Mouse (Mus musculus): ENCODE measurements around the gene Galnt16. TPM values are rescaled to one million over a fixed set of nuclear protein-coding genes. Genes with fewer than 3 reads are reported as not detected.

The Galnt16 gene
- total and polyA plus RNA-seq, 3 experiments: 0.08 TPM; not detected in 2

DNA sequence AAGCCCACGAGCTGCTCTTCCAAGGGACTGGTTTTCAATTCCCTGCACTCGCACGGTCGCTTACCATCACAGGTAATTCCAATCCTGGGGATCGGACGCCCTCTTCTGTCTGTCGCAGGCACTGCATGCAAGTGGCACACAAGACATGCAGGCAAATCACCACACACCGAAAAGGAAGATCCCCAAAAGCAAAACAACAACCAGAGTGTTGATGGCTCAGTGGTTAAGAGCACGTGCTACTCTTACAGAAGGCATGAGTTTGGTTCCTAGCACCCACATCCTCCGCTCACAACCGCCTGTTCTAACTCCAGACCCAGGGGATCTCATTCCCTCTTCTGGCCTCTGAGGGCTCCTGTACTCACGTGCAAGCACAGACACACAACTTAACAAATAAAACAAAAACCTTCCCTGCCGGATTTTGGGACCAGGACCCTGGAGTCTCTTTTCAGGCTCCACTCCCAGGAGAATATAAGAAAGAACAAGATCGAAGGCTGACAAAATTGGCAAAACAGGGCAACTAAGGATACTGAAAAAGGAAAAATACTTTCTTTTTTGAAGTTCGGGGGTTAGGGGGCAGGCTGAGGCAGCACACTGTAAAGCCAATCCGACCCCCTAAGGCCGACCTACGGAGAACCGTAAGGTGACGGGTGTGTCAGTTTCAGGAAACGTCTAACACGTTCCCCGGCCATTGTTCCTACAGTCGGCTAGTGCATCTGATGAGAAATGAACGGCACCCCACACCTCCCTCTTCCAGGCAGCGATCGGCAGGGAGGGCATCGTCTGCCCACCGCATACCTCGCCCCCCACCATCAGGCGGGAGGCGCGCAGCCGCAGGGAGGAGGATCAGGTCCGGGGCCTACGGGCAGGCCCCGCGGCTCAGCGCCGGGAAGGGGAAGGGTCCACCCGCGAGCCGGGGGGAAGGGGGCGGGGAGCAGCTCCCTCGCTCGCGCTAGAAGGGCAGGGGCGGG is 124.9 kb downstream of the Galnt16 start (continued):
- 0 out of 4 replicates have a peak, but pooled peaks of 1 of the 2 experiments have one; percentile 13 for TF ChIP-seq POLR2A (IDR thresholded peaks at IDR 0.05; ENCODE audit: control insufficient read depth in 1 of 2, insufficient read depth in 1 of 2, low read depth in 1 of 2, low read length in 2 of 2, poor library complexity in 1 of 2)
- TF ChIP-seq MAX (IDR thresholded peaks at IDR 0.05; ENCODE audit: low read length): peak; percentile 97
- no peak for TF ChIP-seq RCOR1 (IDR thresholded peaks at IDR 0.05; ENCODE audit: low read depth, low read length)

DNA sequence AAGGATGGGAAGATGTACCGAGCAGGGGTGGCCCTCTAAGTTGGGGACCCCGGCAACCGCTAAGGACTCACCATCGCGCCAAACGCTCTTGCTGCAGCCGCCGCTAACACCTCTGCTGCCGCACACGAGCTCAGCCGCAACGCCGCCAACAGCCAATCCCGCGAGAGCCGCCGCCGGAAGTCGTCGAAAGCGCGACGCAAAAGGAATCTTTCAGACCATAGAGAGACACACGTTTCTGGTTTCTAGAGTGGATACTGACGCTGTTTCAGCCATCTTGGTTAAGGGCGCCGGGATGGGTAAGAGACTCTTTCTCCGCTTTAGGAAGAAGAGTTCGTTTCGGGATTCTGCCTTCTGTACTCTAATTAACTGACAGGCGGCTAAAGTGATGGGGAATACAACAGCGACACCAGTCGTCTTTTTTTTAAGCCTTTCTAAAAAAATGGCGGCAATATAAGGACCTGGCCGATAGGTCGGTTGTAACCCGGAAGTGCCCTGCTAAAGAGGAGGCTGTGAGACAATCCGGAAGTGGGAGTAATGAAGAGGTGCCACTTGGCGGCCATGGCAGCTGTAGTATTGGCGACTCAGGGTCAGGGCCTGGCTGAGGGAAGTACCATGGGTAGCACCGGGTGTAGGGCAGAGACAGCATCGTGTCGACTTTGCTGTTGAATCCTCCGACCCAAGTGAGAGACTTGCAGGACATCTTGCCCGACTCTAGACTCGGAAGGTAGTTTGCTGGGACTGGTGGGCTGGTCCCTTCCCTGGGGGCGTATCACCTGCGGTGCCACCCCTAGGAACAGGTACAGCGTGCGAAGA is 125.8 kb downstream of the Galnt16 start, which contains the start of the genes Slc39a9 and Erh:
TSS of gene Slc39a9 (plus strand) at position 191 of the 813 bp plus-strand sequence.
TSS of gene Erh (minus strand) at position 649 of the 813 bp plus-strand sequence.
- H3K4me3 ChIP-seq (ENCODE audit: control insufficient read depth in 1 of 2, insufficient read depth in 1 of 2, low read depth in 2 of 2, low read length in 2 of 2): peak within 1 kb of the TSS; percentile 79 to 91
- H3K79me2 ChIP-seq (ENCODE audit: control insufficient read depth, insufficient read depth, low read length, poor library complexity): peaks cover 69% of the 10 kb centered on the region
- TF ChIP-seq SMC3 (IDR thresholded peaks at IDR 0.05; ENCODE audit: low read depth, low read length): no peak
- TF ChIP-seq NRF1 (IDR thresholded peaks at IDR 0.05; ENCODE audit: insufficient read depth, low read depth, low read length, poor library complexity, severe bottlenecking): peak; percentile 35; the same call in 1 of the 2 replicates
- TF ChIP-seq ETS1 (IDR thresholded peaks at IDR 0.05; ENCODE audit: low read depth, low read length): 0 out of 2 replicates have a peak, but pooled peaks have one; percentile 21
- TF ChIP-seq GABPA (IDR thresholded peaks at IDR 0.05; ENCODE audit: low read depth, low read length): no peak
- peak; percentile 98 for TF ChIP-seq CHD2 (IDR thresholded peaks at IDR 0.05; ENCODE audit: low read length)
- peak; percentile 96 for TF ChIP-seq HCFC1 (IDR thresholded peaks at IDR 0.05; ENCODE audit: low read depth, low read length)
- TF ChIP-seq TBP (IDR thresholded peaks at IDR 0.05; ENCODE audit: low read depth, low read length): peak; percentile 81
- TF ChIP-seq CTCF (IDR thresholded peaks at IDR 0.05 in 2 of 3, conservative IDR thresholded peaks at IDR 0.05 in 1 of 3; ENCODE audit: control insufficient read depth in 1 of 3, insufficient read depth in 1 of 3, low read depth in 2 of 3, low read length in 3 of 3, poor library complexity in 1 of 3, severe bottlenecking in 1 of 3): 0 out of 6 replicates have a peak, but pooled peaks of 1 of the 3 experiments have one; percentile 18
- peak; percentile 74 for TF ChIP-seq ZNF384 (IDR thresholded peaks at IDR 0.05; ENCODE audit: low read depth, low read length)
- TF ChIP-seq NELFE (IDR thresholded peaks at IDR 0.05; ENCODE audit: low read depth, low read length): peak; percentile 67; the same call in 1 of the 2 replicates
- TF ChIP-seq TCF12 (IDR thresholded peaks at IDR 0.05; ENCODE audit: low read depth, low read length): peak; percentile 46; the same call in 1 of the 2 replicates
- TF ChIP-seq MYB (IDR thresholded peaks at IDR 0.05; ENCODE audit: low read depth, low read length): peak; percentile 79
- no peak for TF ChIP-seq ZKSCAN1 (IDR thresholded peaks at IDR 0.05; ENCODE audit: low read depth, low read length)
- no peak for TF ChIP-seq USF2 (IDR thresholded peaks at IDR 0.05; ENCODE audit: borderline replicate concordance in 1 of 2, insufficient read depth in 1 of 2, low read depth in 1 of 2, low read length in 2 of 2)
- peak; percentile 80; the same call in 1 of the 2 replicates for TF ChIP-seq POLR2AphosphoS2 (IDR thresholded peaks at IDR 0.05; ENCODE audit: low read length)
- no peak for TF ChIP-seq CHD1 (IDR thresholded peaks at IDR 0.05; ENCODE audit: low read depth, low read length)
- peak; percentile 97 for TF ChIP-seq MYC (IDR thresholded peaks at IDR 0.05; ENCODE audit: low read depth, low read length)
- TF ChIP-seq MAZ (IDR thresholded peaks at IDR 0.05; ENCODE audit: low read depth, low read length): peak; percentile 57; the same call in 1 of the 2 replicates
- TF ChIP-seq MXI1 (IDR thresholded peaks at IDR 0.05; ENCODE audit: low read depth, low read length): peak; percentile 91
- peak; percentile 98 for TF ChIP-seq ELF1 (IDR thresholded peaks at IDR 0.05; ENCODE audit: low read depth, low read length)
- TF ChIP-seq E2F4 (IDR thresholded peaks at IDR 0.05; ENCODE audit: borderline replicate concordance, low read depth, low read length): peak; percentile 95
- peak; percentile 70 for TF ChIP-seq MAX (IDR thresholded peaks at IDR 0.05; ENCODE audit: low read length)
- TF ChIP-seq SIN3A (IDR thresholded peaks at IDR 0.05; ENCODE audit: low read length): peak; percentile 94
- TF ChIP-seq BHLHE40 (IDR thresholded peaks at IDR 0.05; ENCODE audit: borderline replicate concordance, low read depth, low read length): no peak
- TF ChIP-seq POLR2A (IDR thresholded peaks at IDR 0.05; ENCODE audit: control insufficient read depth in 1 of 2, insufficient read depth in 1 of 2, low read depth in 1 of 2, low read length in 2 of 2, poor library complexity in 1 of 2): peak; percentile 51 to 88
- no peak for TF ChIP-seq MEF2A (IDR thresholded peaks at IDR 0.05; ENCODE audit: extremely low read depth, insufficient replicate concordance, low read depth, low read length, poor library complexity, severe bottlenecking)
- peak; percentile 91 for TF ChIP-seq KAT2A (conservative IDR thresholded peaks at IDR 0.05; ENCODE audit: low read depth, low read length)
- TF ChIP-seq GATA1 (IDR thresholded peaks at IDR 0.05; ENCODE audit: low read depth, low read length): no peak
- H3K36me3 ChIP-seq (ENCODE audit: control insufficient read depth in 1 of 2, insufficient read depth in 2 of 2, low read length in 2 of 2): peaks cover 27 to 39% of the 10 kb centered on the region in 2 experiments
- peak; percentile 97 for DNase-seq (ENCODE audit: low read depth, low spot score)
- H3K9me3 ChIP-seq (replicated peaks; ENCODE audit: insufficient read depth, low read length): no peaks in the 10 kb centered on the region
- H3K4me1 ChIP-seq (ENCODE audit: control insufficient read depth in 1 of 2, insufficient read depth in 2 of 2, low read length in 2 of 2): peaks cover 12 to 13% of the 10 kb centered on the region in 2 experiments; a peak in 3 of 4 replicates
- no peaks in the 10 kb centered on the region for H3K27me3 ChIP-seq (ENCODE audit: control insufficient read depth in 1 of 2, insufficient read depth in 2 of 2, low read length in 2 of 2)
- H3K9ac ChIP-seq (ENCODE audit: control insufficient read depth, low read depth, low read length, poor library complexity, severe bottlenecking): peak within 1 kb of the TSS; percentile 91
- H3K27ac ChIP-seq (ENCODE audit: control insufficient read depth, low read depth, low read length): peak within 1 kb of the TSS; percentile 93
